Mouse (Mus musculus) frontal cortex, postnatal 25 days (tissue): ENCODE measurements around the gene Sorbs2.

Experiments
- DNase-seq, 2 experiments: peaks; one replicate each; pipeline ENCODE4 v3.0.0; 2022; ENCODE audit warnings: low spot score in 2 of 2

The Sorbs2 gene

GRCm38 (mm10) chr8:45507634-45508321 lies at the start of gene Sorbs2:
TSS of gene Sorbs2 (plus strand) at chr8:45507788.
- DNase-seq, result peak; percentile 25 to 31

DNA sequence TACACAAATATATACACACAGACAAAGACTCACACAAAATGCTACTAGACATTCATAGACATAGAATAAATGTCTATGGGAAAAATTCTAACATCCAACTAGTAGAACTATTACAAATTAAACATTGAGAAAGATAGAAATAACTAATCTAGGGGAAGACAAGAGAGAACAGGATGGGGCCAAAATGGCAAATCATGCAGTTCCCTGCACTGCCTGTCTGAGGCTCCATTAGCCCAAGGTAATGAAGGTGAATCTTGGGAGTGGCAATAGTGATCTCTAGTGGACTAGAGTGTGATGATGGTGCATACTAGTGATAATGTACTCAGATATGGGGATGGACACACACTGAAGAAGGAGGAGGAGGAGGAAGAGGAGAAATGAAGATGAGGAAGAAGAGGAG lies 49.7 kb upstream of the Sorbs2 start:
- DNase-seq, result no peak

DNA sequence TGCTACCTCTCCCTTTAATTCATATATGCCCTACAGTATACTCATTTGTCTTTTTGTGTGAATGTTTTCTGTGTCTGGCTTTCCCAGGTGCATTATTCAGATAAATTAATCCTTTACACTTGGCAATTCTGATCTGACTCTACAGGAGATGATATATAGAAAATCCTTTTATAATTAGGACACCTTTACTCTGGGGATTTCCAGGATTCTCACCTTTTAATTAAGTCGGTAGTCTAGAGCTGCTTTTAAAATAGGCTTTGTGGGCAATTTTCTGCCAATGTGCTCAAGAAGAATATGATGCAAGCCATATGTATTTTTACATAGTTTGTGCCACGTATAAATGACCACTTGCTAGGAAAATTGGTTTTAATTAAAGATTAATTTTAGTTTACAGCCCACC lies 38.6 kb upstream of the Sorbs2 start:
- no peak for DNase-seq

DNA sequence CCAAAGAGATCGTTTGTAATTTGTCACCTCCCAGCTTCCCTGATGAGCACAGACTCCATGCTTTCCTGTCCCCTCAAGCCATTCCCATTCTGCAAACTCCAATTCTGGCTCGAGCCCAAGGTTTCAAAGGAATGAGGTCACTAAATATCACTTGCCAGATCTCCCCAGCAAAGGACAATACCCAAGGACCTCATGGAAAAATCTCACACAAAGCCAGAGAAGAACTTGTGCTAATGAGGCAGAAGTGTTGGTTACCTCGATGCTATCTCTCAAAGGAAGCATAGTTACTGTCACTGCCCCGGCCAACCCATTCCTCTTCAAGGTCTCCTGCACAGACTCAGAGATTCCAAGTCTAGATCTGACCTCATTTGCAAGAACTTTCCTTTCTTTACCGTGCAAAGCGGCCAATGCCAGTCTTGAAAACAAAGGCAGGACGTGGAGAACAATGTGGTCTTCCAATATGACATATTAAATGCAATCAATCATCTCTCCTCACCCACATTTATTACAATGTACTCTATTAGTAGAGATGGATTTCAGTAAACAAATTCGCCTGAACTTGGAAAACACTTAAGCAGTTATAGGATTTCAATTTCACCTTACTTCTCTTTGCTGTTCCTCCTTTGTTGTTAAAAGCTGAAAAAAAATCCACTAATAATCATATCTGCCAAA lies 37.9 kb upstream of the Sorbs2 start:
- no peak for DNase-seq

GRCm38 (mm10) chr8:45480886-45481285 lies 26.7 kb upstream of the Sorbs2 start:
- no peak for DNase-seq

DNA sequence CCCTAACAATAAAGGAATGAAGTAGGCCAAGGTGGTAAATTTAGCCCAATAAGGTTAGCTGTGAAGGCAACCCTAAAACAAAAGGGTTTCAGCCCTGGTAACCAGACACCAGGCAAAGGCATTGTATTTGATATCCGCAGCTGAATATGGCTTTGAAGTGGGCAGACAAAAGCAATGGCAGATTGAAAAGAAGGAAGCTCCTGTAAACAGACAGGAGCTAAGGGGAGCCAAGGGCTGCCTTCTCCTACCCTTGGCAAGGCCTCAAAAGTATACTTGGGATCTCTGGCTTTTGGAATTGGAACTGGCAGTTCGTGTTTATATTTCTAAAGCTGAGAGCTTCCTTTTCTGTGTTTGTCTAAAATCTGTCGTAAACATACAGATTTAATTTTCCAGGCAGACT lies 21.3 kb upstream of the Sorbs2 start:
- DNase-seq, result no peak

DNA sequence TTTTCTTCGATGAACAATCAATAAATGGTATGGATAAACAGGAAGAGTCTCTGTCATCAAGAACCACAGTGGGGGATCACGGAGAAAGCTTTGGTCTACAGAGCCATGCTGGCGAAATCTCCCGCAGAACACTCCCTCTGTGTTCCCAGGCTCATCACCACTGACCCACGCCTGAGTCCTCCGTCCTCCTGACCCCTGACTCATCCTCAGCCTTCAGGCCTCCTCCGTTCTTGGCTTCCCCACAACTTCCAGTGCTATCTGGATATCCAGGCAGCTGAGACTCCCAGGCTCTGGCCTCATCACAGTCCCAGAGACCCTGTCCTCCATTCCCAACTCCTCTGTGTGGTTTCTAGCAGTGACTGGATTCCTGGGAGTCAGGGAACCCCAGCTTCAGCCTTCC lies 3.6 kb upstream of the Sorbs2 start:
- no peak for DNase-seq

GRCm38 (mm10) chr8:45506376-45506775 lies 1.2 kb upstream of the Sorbs2 start:
- DNase-seq, result no peak

DNA sequence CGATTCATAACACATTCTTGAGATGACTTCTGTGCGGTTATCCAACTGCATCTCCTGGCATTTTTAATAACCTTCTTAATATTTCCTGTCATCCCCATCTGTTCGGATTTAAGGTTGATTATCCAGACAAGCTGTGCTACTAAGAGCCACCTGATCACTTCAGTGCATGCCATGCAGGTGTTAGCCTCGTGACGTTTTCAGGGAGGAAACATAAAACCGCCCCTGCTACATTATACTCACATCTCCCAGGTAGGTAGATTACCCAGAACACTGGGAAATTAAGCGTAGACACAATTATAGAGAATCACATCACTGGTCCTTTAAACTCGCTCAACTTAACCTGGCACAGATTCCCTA lies 333 bp upstream of the Sorbs2 start:
- DNase-seq, result no peak

GRCm38 (mm10) chr8:45508521-45509104 lies 1.0 kb downstream of the Sorbs2 start:
- no peak for DNase-seq

DNA sequence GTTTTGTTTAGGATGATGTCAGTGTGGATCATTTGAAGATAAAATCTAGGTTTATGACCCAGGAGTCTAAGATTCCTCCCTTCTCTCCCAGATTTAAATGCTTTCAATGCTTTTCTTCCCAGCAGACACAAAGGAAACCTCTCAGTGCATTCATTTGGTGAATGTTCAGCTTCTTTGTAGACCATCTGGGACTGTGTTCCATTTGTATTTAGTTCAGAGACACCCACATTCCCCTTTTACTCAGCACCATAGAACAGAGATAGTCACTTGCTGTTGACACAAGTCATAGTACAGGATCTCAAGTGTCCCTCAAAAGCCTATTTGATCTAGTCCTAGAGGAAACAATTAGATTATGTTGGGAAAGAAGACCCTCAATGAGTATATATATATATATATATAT lies 4.8 kb downstream of the Sorbs2 start:
- no peak for DNase-seq

DNA sequence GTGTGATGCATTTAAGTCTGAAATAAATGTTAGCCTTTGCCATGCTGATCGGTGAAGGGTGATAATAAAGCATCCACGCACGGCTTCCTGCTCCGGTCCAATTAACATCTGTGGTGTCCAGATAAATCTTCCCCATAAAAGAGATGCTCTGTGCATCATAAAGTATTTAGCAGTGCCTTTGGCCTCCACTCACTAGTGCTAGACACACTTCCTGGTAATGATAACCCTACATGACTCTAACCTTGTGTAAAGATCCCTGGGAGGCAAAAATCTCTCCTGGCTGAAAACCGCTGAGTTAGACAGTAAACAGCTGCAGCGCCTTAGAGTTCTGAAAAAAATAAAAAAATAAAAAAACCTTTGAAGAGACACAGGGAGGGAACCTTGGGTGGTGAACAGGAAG lies 14.0 kb downstream of the Sorbs2 start:
- no peak for DNase-seq

DNA sequence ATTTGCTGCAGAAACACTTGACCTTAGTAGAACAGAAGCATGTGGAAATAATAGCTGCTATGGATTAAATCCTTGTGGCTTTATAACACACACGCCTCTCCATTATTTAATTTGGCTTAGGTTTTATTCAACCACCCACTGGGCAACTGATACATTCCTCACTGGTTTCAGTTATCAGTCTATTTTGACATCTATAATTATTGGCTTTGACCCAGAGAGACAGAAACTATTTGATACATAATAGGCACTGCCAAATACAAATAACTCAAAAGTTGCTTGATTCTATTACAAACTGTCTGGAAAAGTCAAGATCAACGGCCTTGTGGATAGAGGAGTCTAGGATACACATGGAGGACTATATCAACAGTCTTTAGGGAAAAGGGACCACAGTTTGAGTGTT lies 20.1 kb downstream of the Sorbs2 start:
- no peak for DNase-seq

DNA sequence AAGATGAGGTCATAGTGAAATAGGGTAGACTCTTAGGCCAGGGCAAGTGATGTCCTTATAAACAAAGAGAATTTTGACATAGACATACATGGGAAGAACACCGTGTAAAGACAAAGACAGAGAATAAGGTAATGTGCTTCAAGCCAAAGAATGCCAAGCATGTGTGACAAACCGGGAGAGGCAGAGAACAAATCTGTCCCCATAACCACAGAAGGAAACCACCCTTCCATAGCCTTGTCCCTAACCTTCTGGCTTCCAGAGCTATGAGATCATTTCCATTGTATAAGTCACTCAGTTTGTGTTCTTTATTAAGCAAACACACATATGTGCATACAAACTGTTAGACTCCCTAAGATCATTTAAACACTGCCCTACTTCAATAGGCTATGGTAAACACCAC lies 21.3 kb downstream of the Sorbs2 start:
- no peak for DNase-seq

DNA sequence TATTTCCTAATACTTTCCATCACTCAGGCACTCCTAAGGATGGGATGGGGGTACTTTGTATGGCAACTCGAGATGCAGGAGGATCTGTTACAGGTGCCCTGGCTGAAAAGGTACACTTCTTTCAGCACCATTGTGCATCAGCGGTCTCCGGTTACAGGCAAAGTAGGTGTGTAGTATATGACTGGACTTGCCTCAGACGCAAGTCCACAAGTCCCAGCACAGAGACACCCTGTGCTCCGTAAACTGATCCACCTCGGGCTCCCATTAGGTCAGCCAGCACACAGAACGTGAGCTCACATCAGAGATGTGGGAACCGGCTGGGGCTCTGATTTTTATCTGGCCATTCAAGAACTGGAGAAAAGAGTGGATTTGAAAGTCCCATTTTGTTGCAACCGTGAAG lies 29.0 kb downstream of the Sorbs2 start:
- no peak for DNase-seq

GRCm38 (mm10) chr8:45540513-45540912 lies 32.9 kb downstream of the Sorbs2 start:
- DNase-seq, result no peak

DNA sequence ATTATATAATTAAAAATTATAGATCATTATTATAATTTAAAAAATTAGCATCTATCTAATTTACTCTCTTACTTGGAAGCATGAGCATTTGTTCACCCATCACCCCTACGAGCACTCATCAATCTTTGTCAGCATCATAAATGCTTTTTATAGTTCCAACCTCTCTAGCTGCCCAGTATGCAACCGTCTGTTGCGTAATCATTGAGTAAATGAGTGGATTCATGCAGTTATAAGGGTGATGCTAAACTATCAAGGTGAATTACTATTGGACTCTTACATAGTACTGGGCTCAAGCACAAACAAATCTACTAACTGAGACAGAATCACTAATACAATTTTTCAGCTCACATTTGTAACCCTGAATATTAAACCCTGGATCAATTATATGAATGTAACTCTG lies 44.6 kb downstream of the Sorbs2 start:
- no peak for DNase-seq

DNA sequence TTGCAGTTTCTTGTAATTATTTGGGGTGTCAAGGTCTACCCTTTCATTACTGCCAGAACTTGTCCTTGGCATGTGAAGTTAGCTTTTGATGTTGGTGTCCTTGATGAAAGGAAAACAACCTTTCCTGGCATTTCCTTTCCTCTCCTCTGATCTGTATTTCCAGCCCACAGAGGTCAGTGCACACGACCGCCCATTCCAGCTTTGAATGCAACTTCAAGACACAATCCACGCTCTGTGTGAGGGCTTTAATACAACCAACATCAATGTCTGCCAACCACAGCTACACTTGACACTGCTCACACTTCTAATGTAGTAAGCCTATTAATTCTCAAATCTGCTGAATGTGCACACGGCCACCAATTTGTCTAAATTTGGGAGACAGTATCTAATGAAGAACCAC lies 47.0 kb downstream of the Sorbs2 start:
- no peak for DNase-seq

DNA sequence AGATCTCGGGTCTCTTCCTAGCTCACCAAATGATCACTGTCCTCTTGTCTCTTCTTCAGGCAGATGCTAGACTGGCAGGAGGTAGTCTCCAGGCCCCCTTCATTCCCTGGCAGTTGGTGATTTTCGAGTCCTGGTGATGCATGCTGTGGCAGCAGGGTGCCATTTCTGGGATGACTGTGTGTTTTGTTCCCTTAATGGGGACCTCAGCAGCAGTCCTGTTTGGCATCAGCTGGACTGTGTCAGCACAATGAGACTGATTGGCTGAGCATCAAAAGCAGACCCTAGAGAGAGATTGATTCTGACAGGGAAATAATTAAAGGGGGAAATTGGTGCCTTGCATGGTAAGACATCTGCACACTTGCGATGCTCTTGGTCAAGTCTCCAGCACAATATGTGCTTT lies 50.3 kb downstream of the Sorbs2 start:
- no peak for DNase-seq

DNA sequence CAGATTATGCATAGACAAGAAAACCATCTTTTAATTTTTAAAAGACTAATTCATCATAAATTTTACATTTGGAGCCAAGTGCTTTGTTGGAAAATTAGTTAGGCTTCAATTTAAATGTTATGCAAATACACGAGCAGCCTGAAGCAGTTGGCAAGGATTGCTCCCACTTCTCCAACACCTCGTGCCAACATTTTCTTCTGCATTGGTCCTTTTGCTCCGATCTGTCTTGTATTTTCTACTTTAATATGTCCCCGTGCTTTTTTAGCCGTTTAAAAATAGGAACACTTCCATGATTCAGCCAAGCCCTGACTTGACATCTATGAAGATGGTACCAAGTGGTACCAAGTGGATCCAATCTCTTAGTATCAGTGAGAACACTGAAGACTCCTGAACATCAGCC lies 50.8 kb downstream of the Sorbs2 start:
- no peak for DNase-seq

DNA sequence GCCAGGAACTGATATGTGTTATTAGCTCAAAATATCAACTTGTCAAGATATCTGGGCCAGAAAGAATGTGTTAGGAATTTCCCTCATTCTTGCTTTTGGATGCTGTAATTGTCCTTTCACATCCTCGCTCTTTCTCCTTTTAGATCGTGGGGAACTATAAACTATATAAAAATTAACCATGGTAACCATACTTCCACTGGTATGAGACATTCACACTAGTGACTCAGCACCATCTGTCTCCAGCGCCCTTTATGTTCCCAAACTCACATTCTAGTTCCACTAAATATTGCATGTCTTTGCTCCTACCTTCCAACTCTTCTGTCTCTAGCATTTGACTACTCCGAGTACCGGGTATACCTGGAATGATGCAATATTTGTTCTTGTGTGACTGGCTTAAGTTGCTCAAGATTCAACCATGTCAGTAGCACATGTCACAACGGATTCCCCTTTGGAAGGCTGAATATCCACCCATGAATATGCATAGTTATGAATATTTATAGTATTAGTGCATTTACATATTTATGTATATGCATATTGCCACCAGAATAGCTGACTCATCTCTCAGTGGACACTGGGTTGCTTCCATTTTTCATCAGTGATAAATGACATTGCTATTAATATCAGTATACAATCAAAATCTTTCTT lies 51.7 kb downstream of the Sorbs2 start:
- DNase-seq, result peak; percentile 24 to 45

DNA sequence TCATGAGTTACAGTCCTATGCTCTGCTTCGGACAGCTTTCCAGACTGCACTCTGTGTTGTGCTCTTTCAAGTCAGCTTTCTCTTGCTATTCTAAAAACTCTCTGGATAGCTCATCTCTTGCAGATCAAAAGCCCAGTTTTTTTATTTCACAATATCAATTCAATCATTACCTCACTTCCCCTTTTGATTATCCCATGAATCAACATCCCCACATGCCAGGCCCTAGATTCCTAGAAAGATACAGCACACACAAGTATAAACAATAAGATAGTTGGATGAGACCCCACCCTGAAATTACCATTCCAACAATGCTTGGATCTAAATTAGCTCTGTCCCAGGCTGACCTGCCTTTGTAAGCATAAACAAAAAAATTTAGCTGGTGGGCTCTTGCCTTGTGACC lies 57.6 kb downstream of the Sorbs2 start:
- DNase-seq, result no peak

DNA sequence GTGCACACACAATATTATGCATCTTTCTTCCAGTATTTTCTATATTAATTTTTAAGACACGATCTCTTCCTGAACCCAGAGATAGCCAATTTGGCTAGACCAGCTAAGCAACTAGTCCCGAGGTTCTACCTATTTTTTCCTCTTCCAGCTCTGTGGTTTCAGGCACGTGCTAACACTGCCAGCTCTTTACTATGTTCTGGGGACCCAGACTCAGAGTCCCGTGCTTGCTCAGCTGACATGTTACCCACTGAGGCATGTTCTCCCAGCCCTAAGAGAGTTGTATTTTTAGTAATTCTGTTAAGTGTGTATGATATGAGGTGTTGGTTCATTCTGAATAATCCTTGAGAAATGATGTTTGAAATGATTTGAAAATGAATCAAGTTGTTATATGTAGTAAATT lies 62.5 kb downstream of the Sorbs2 start:
- no peak for DNase-seq
